Mouse (Mus musculus): ENCODE results near the gene Mypn. TPM values are rescaled to one million over a fixed set of nuclear protein-coding genes. Genes with fewer than 3 reads are reported as not detected.

Mypn gene
- polyA plus RNA-seq, 1 experiment from 2014 or later, result not detected

- no peaks in the 10 kb centered on the region for H3K36me3 ChIP-seq (replicated peaks)
- ATAC-seq (ENCODE audit: low FRiP score), result no peak
- H3K9ac ChIP-seq, result no peak overlapping the region
- no peak overlapping the region for H3K4me3 ChIP-seq (replicated peaks)
- no peaks in the 10 kb centered on the region for H3K9me3 ChIP-seq
- no peaks in the 10 kb centered on the region for H3K4me1 ChIP-seq
- no peaks in the 10 kb centered on the region for H3K27me3 ChIP-seq
- no peak overlapping the region for H3K4me2 ChIP-seq
- 66% methylated on average over 18 of the region's 18 CpGs for WGBS
- no peak overlapping the region for H3K27ac ChIP-seq
These were observed 11.5 kb downstream of the Mypn start for GRCm38 (mm10) chr10:63192276-63192675.

- H3K4me3 ChIP-seq (replicated peaks), result no peak overlapping the region
- H3K4me1 ChIP-seq, result no peaks in the 10 kb centered on the region
- no peaks in the 10 kb centered on the region for H3K36me3 ChIP-seq (replicated peaks)
- no peak overlapping the region for H3K4me2 ChIP-seq
- no peak for ATAC-seq (ENCODE audit: low FRiP score)
- H3K9me3 ChIP-seq, result no peaks in the 10 kb centered on the region
- H3K27me3 ChIP-seq, result no peaks in the 10 kb centered on the region
- 84% methylated on average over 4 of the region's 4 CpGs for WGBS
- no peak overlapping the region for H3K27ac ChIP-seq
- no peak overlapping the region for H3K9ac ChIP-seq
These were observed 19.3 kb downstream of the Mypn start for GRCm38 (mm10) chr10:63184451-63184850.

GRCm38 (mm10) chr10:63182177-63182768 is 21.5 kb downstream of the Mypn start:
- no peak overlapping the region for H3K4me2 ChIP-seq
- H3K27me3 ChIP-seq, result no peaks in the 10 kb centered on the region
- WGBS, result 70% methylated on average over 5 of the region's 5 CpGs
- H3K4me1 ChIP-seq, result no peaks in the 10 kb centered on the region
- H3K4me3 ChIP-seq (replicated peaks), result no peak overlapping the region
- no peak for ATAC-seq (ENCODE audit: low FRiP score)
- H3K36me3 ChIP-seq (replicated peaks), result no peaks in the 10 kb centered on the region
- H3K9me3 ChIP-seq, result no peaks in the 10 kb centered on the region
- no peak overlapping the region for H3K27ac ChIP-seq
- H3K9ac ChIP-seq, result no peak overlapping the region

- 89% methylated on average over 1 of the region's 1 CpGs for WGBS
- Histone ChIP-seq H3K9ac (no peak overlapping the region), H3K9me3 (no peaks in the 10 kb centered on the region), H3K27me3 (no peaks in the 10 kb centered on the region), H3K36me3 (replicated peaks) (no peaks in the 10 kb centered on the region), H3K4me1 (no peaks in the 10 kb centered on the region), H3K4me2 (no peak overlapping the region), H3K4me3 (replicated peaks) (no peak overlapping the region), H3K27ac (no peak overlapping the region)
- ATAC-seq (ENCODE audit: low FRiP score), result no peak
These were observed 22.6 kb downstream of the Mypn start for GRCm38 (mm10) chr10:63181166-63181565.

DNA sequence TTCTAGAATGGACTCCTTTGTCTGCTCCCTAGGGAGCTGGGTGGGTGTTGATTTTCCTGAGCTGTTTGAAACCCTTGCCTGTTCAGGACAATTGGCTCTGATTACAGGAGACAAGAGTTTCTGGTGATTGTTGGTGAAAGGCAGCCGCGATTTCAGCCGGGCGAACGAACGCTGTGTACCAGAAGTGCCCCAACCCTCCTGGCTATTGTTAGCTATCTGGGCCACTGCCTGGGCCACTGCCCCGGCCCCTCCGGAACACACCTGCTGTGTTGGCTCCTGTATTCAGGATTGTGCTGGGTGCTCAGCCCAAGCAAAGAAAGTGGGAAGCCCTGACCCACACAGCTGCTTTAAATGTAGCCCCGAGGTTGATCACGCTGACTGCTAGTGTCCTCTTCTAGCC is 24.2 kb downstream of the Mypn start:
- H3K36me3 ChIP-seq (replicated peaks), result no peaks in the 10 kb centered on the region
- H3K4me3 ChIP-seq (replicated peaks), result no peak overlapping the region
- H3K9me3 ChIP-seq, result no peaks in the 10 kb centered on the region
- no peak overlapping the region for H3K27ac ChIP-seq
- H3K9ac ChIP-seq, result no peak overlapping the region
- H3K4me2 ChIP-seq, result no peak overlapping the region
- no peaks in the 10 kb centered on the region for H3K27me3 ChIP-seq
- no peak for ATAC-seq (ENCODE audit: low FRiP score)
- H3K4me1 ChIP-seq, result peaks cover 6% of the 10 kb centered on the region
- WGBS, result 82% methylated on average over 10 of the region's 10 CpGs

DNA sequence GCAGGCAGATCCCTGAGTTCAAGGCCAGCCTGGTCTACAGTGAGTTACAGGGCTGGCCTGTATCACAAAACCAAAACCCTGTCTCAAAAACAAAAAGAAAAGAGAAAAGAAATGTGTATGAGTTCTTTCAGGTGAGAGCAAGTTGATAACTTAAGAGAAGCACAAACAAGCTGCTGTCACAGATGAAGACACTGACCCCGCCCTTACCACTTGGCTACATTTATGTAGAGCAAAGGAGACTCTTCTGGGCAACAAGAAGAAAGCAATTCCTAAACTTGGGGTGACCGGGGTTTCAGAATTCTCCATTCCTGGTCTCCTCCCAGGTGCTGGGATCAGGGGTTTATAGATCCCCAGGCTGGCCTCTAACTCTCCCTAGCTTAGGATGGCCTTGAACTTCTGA is 25.4 kb downstream of the Mypn start:
- Histone ChIP-seq H3K9me3 (no peaks in the 10 kb centered on the region), H3K4me3 (replicated peaks) (no peak overlapping the region), H3K4me1 (peaks cover 6% of the 10 kb centered on the region), H3K9ac (no peak overlapping the region), H3K27ac (no peak overlapping the region), H3K27me3 (no peaks in the 10 kb centered on the region), H3K4me2 (no peak overlapping the region), H3K36me3 (replicated peaks) (no peaks in the 10 kb centered on the region)
- WGBS, result 88% methylated on average over 2 of the region's 2 CpGs
- no peak for ATAC-seq (ENCODE audit: low FRiP score)

DNA sequence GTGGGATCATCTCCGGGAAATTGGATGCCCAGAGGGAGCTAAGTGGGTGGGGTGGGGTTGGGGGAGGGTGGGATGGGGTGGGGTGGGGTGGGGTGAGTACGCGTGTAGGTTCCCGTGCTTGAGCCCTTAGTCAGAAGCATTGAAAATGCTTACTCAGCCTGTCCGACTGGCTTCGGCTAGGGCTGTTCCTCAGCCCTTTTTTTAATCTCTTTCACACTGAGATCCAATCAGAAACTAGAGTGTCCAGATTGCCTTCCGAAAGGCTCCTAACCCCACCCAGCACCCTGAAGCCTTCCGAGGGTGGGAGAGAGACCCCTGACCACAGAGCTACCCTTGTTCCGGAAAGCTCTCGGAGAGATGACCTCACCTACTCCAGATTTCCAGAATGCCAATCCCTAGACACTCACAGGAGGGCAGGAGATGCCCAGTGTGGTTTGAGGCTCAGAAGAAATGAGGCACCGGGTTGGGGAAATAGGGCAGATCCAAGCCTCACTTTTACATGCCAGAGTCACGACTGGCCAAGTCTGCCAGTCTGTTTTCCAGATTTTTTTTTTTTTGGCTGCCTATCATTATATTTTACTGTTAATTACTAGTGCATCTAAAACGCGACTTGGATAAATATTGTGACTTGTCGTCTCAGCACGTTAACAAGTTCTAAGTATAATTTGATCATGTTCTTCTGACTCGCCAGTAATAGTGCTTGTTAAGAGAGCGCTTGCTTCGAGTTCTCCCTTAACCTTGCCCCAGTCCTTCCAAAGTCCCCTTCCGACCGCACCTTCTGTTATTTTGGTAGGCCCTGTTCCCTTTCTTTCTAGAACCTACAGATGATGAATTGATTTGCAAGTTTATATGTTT is 26.2 kb downstream of the Mypn start:
- Histone ChIP-seq H3K4me2 (no peak overlapping the region), H3K9ac (no peak overlapping the region), H3K9me3 (no peaks in the 10 kb centered on the region), H3K4me1 (peaks cover 6% of the 10 kb centered on the region), H3K27me3 (no peaks in the 10 kb centered on the region), H3K27ac (no peak overlapping the region), H3K36me3 (replicated peaks) (no peaks in the 10 kb centered on the region), H3K4me3 (replicated peaks) (no peak overlapping the region)
- ATAC-seq (ENCODE audit: low FRiP score), result no peak
- WGBS, result 79% methylated on average over 21 of the region's 21 CpGs

DNA sequence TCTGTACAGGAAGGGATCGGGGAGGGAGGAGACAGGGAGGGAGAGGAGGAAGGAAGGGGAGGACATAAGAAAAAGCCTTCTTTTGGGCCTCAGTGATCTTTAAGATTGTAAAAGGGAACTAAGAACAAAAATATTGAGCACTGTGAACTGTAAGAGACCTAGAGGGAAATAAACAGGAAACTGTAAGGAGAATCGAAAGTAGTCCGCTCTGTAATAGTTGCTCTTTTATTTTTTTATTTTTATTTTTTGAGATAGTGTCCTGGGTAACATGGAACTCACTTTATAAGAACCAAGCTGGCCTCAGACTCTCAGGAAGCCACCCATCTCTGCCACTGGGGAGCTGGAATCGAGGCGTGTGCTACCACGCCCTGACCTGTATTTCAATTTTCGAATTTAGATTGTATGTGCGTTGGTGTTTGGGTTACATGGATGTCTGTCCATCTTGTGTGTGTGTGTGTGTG is 27.3 kb downstream of the Mypn start:
- no peak for ATAC-seq (ENCODE audit: low FRiP score)

DNA sequence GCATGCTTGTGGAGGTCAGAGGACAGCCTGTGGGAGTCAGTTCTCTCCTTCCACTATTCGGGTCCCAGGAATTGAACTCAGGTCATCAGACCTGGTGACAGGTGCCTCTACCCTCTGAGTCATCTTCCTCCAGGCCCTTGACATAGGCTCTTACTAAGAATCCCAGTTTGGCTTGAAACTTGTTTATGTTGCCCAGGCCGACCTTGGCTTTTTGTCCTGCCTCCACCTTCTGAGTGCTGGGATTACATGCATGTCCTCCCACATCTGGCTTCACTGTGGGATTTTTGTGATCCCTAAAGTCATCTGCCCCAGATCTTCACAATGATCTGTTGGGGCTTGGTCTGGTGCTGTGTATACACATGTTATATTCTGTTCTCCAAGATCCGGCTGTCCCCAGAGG is 31.7 kb downstream of the Mypn start:
- Histone ChIP-seq H3K4me2 (no peak overlapping the region), H3K9me3 (no peaks in the 10 kb centered on the region), H3K36me3 (replicated peaks) (no peaks in the 10 kb centered on the region), H3K4me3 (replicated peaks) (no peak overlapping the region), H3K27me3 (no peaks in the 10 kb centered on the region), H3K27ac (no peak overlapping the region), H3K4me1 (peaks cover 6% of the 10 kb centered on the region), H3K9ac (no peak overlapping the region)
- 94% methylated on average over 3 of the region's 3 CpGs for WGBS
- no peak for ATAC-seq (ENCODE audit: low FRiP score)

More for the DNA sequence above, 27.3 kb downstream of the Mypn start:
- WGBS, result 93% methylated on average over 8 of the region's 8 CpGs
- no peak overlapping the region for H3K27ac ChIP-seq
- peaks cover 6% of the 10 kb centered on the region for H3K4me1 ChIP-seq
- no peaks in the 10 kb centered on the region for H3K36me3 ChIP-seq (replicated peaks)
- H3K9me3 ChIP-seq, result no peaks in the 10 kb centered on the region
- no peak overlapping the region for H3K4me3 ChIP-seq (replicated peaks)
- no peak overlapping the region for H3K4me2 ChIP-seq
- H3K27me3 ChIP-seq, result no peaks in the 10 kb centered on the region
- no peak overlapping the region for H3K9ac ChIP-seq

DNA sequence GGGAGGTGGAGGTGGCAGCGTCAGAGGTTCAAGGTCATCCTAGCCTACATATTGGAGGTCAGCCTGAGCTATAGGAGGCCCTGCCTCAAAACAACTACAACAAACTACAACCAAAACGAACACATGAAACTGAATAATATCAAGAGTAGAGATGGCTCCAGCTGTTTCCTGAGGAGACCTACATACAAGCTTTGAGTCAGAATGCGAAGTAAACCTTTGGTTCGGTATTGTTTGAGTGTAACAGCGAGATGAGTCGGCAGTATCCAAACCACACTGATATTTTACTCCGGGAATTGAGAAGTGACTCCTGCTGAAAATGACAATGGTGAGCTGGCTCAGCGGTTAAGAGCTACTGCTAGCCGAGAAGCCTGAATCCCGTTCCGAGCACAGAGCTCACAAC is 34.2 kb downstream of the Mypn start:
- H3K9ac ChIP-seq, result no peak overlapping the region

DNA sequence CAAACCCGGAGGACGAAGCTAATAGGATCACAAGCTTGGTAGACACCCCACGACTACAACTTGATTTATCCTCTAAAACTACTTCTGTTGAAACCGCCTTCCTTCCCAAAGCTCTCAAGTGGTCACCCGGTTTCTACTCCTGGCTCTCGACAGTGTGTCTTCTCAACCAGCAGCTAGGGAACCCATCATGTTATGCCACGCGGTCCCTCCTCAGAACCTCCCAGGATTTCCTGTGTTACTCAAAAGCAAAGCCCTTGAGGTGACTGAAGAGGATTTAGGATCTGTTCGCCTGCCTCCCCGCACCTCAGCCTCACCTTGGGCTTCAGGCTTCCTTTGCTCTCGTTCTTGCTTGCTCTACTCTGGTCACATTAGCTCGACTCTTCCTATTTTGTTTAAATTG is 35.6 kb downstream of the Mypn start:
- 90% methylated on average over 12 of the region's 12 CpGs for WGBS
- Histone ChIP-seq H3K4me2 (no peak overlapping the region), H3K27me3 (no peaks in the 10 kb centered on the region), H3K36me3 (replicated peaks) (no peaks in the 10 kb centered on the region), H3K9ac (no peak overlapping the region), H3K4me1 (no peaks in the 10 kb centered on the region), H3K9me3 (no peaks in the 10 kb centered on the region), H3K27ac (no peak overlapping the region), H3K4me3 (replicated peaks) (no peak overlapping the region)
- ATAC-seq (ENCODE audit: low FRiP score), result no peak

More for the DNA sequence above, 34.2 kb downstream of the Mypn start:
- Histone ChIP-seq H3K4me1 (no peaks in the 10 kb centered on the region), H3K9me3 (no peaks in the 10 kb centered on the region), H3K27me3 (no peaks in the 10 kb centered on the region), H3K4me3 (replicated peaks) (no peak overlapping the region), H3K4me2 (no peak overlapping the region), H3K36me3 (replicated peaks) (no peaks in the 10 kb centered on the region), H3K27ac (no peak overlapping the region)
- WGBS, result 89% methylated on average over 11 of the region's 11 CpGs
- ATAC-seq (ENCODE audit: low FRiP score), result no peak

DNA sequence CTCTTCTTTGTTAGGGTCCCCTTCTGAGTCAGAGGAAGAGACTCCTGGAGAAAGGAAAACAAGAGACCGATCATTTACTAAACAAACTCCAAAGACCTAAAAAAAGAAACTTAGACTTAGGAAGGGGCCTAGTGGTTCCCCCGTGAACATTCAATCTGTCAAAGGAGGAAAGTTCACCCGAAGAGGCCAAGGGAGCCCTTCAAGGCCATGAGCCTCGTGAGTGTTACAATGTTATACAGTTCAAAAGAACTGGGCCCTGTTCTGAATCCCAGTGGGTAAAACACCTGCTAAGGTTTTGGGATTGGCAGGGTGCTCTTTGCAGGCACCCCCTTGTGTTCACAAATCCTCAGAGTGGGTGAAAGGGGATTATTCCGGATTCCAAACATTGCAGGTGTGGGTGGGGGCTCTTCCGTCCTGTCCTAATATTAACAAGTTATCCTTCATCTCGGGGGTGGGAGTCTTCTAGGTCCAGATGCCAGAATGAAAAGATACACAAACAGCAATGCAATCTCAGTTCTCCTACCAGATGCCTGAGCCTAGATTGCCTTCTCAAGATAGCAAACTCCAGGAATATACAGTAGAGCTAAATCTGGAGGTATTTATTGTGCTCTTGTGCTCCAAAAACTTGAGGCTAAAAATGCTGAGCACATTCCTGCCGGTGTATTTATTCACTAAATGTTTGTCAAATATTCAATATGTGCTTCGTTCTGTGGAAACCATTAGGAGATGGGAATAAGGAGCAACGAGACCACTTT is 36.3 kb downstream of the Mypn start:
- H3K9me3 ChIP-seq, result no peaks in the 10 kb centered on the region
- no peaks in the 10 kb centered on the region for H3K4me1 ChIP-seq
- H3K36me3 ChIP-seq (replicated peaks), result no peaks in the 10 kb centered on the region
- no peak overlapping the region for H3K4me3 ChIP-seq (replicated peaks)
- 89% methylated on average over 10 of the region's 10 CpGs for whole genome bisulfite sequencing
- H3K4me2 ChIP-seq, result no peak overlapping the region
- no peak overlapping the region for H3K9ac ChIP-seq
- H3K27me3 ChIP-seq, result no peaks in the 10 kb centered on the region
- no peak for ATAC-seq (ENCODE audit: low FRiP score)
- no peak overlapping the region for H3K27ac ChIP-seq
